Mouse (Mus musculus) kidney, embryonic 15.5 days (tissue): ENCODE measurements around the gene Gm11639. TPM values are rescaled to one million over a fixed set of nuclear protein-coding genes. Genes with fewer than 3 reads are reported as not detected.

Source experiments
- ATAC-seq: fragments of 200-750 bp; cut with Nextera tagmentation; replicated peaks from 2 replicates; pipeline ENCODE4 v1.8.0; 2017; ENCODE audit warnings: moderate TSS enrichment; ENCODE audit not compliant: low FRiP score
- H3K27ac ChIP-seq: fragments of 300-500 bp; sonication (generic); 2 replicates; pipeline ENCODE4 v1.5.1; 2015; ENCODE audit warnings: mild to moderate bottlenecking, inconsistent platforms
- H3K27me3 ChIP-seq: fragments of 300-500 bp; sonication (generic); 2 replicates; pipeline ENCODE4 v1.6.1; 2015; ENCODE audit warnings: inconsistent platforms
- H3K36me3 ChIP-seq: fragments of 300-500 bp; sonication (generic); 2 replicates; pipeline ENCODE4 v1.6.1; 2015; ENCODE audit warnings: inconsistent platforms
- H3K4me1 ChIP-seq: fragments of 300-500 bp; sonication (generic); 2 replicates; pipeline ENCODE4 v1.6.1; 2015; ENCODE audit warnings: inconsistent platforms
- H3K4me2 ChIP-seq: fragments of 300-500 bp; sonication (generic); 2 replicates; pipeline ENCODE4 v1.6.1; 2015; ENCODE audit warnings: moderate library complexity, mild to moderate bottlenecking, inconsistent platforms
- H3K4me3 ChIP-seq: fragments of 300-500 bp; sonication (generic); replicated peaks from 2 replicates; pipeline ENCODE4 v1.5.1; 2015; ENCODE audit warnings: mild to moderate bottlenecking, inconsistent platforms
- H3K9ac ChIP-seq: fragments of 300-500 bp; sonication (generic); 2 replicates; pipeline ENCODE4 v1.6.1; 2015; ENCODE audit warnings: mild to moderate bottlenecking, inconsistent platforms
- H3K9me3 ChIP-seq: fragments of 300-500 bp; sonication (generic); replicated peaks from 2 replicates; pipeline ENCODE4 v1.6.1; 2016; ENCODE audit warnings: inconsistent platforms
- WGBS: fragments of 180-500 bp; shearing (Covaris S2); methylation state at CpG from one replicate; pipeline ENCODE4 v1.1.7; 2015; ENCODE audit warnings: mixed read lengths; 5-methylcytosine and 5-hydroxymethylcytosine counted together
- polyA plus RNA-seq: library from polyadenylated mRNA; unstranded; fragments of >200 nt; fragmentation: Nextera tagmentation; extraction: Ambion mirVana; gene quantifications from 2 replicates; pipeline ENCODE4 v1.2.1, GENCODE M21; 2015

Gm11639 gene
- polyA plus RNA-seq, 1 experiment from 2014 or later, result 0.30 TPM

- Histone ChIP-seq H3K27me3 (no peaks in the 10 kb centered on the region), H3K4me3 (no peak overlapping the region), H3K4me2 (no peak overlapping the region), H3K36me3 (no peaks in the 10 kb centered on the region), H3K9ac (no peak overlapping the region), H3K27ac (no peak overlapping the region), H3K9me3 (peaks cover 26% of the 10 kb centered on the region), H3K4me1 (no peaks in the 10 kb centered on the region)
- 85% methylated on average over 69 of the region's 69 CpGs for WGBS
- no peak for ATAC-seq
Observed at GRCm38 (mm10) chr11:105164516-105165510, 479.3 kb downstream of the Gm11639 start.

DNA sequence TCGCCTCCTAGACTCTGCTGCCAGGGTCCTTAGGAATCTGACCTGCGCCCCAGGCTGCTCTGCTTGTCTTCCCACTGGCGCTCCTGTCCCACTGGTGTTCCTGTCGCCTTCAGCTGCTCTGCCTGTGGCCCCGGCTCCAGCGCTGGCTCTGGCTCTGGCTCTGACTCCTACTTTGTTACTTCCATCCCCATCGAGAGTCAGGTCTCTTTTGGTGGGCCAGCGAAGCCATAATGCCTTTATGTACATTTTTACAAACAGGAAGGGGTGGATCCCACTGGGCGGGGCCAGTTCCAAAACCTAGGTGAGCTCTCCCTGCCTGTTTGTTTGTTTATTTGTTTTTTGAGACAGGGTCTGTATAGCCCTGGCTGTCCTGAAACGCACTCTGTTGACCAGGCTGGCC is 481.3 kb downstream of the Gm11639 start:
- H3K4me3 ChIP-seq, result no peak overlapping the region
- H3K9ac ChIP-seq, result no peak overlapping the region
- no peaks in the 10 kb centered on the region for H3K36me3 ChIP-seq
- H3K27ac ChIP-seq, result no peak overlapping the region
- peaks cover 26% of the 10 kb centered on the region for H3K9me3 ChIP-seq
- ATAC-seq, result no peak
- no peaks in the 10 kb centered on the region for H3K27me3 ChIP-seq
- H3K4me1 ChIP-seq, result no peaks in the 10 kb centered on the region
- WGBS, result 92% methylated on average over 10 of the region's 10 CpGs
- no peak overlapping the region for H3K4me2 ChIP-seq

Other genes with a start within 250 kb of the Gm11639 start
- 22.8 and 23.0 TPM in 2 replicates for gene Kansl1, start 216.8 kb upstream of the Gm11639 start, polyA plus RNA-seq
- gene Cdc27, start 135.1 kb upstream of the Gm11639 start, polyA plus RNA-seq, result 38.2 and 43.3 TPM in 2 replicates
- 16.9 and 29.9 TPM in 2 replicates for gene Myl4, start 135.0 kb upstream of the Gm11639 start, polyA plus RNA-seq
- 3.4 and 3.6 TPM in 2 replicates for gene Itgb3, start 77.7 kb upstream of the Gm11639 start, polyA plus RNA-seq